Mouse (Mus musculus) kidney, adult 2 months (tissue): ENCODE results near the gene Ralgps1.

Experiments used
- CTCF ChIP-seq: fragments of 200-500 bp; conservative IDR thresholded peaks from 2 replicates; pipeline ENCODE4 v1.5.1; 2011; ENCODE audit warnings: low read depth, mild to moderate bottlenecking, control low read depth, low read length, moderate library complexity, mixed read lengths; ENCODE audit not compliant: insufficient read depth, insufficient read length
- POLR2A ChIP-seq: fragments of 200-500 bp; IDR thresholded peaks from one replicate; pipeline ENCODE4 v1.6.1; 2011; ENCODE audit warnings: low read depth, low read length, control low read depth

- no peak for TF ChIP-seq CTCF
- TF ChIP-seq POLR2A = no peak
These were observed 241.6 kb downstream of the Ralgps1 start for GRCm38 (mm10) chr2:33129696-33130095.
